Mouse (Mus musculus): ENCODE measurements around the gene Tmem242. TPM values are rescaled to one million over a fixed set of nuclear protein-coding genes. Genes with fewer than 3 reads are reported as not detected.

The Tmem242 gene
- polyA plus RNA-seq, 1 experiment from 2014 or later, result 155 TPM

- H3K36me3 ChIP-seq (replicated peaks; ENCODE audit: control insufficient read depth, insufficient read depth, low read depth, low read length), result no peaks in the 10 kb centered on the region
- no peaks in the 10 kb centered on the region for H3K27me3 ChIP-seq (ENCODE audit: control insufficient read depth, insufficient read depth, low read length)
- no peak overlapping the region for H3K4me2 ChIP-seq (ENCODE audit: low read depth, low read length)
- no peak overlapping the region for H3K9ac ChIP-seq (replicated peaks; ENCODE audit: low read length)
- no peaks in the 10 kb centered on the region for H3K4me1 ChIP-seq (ENCODE audit: control insufficient read depth, insufficient read depth, low read length)
- 76% methylated on average over 4 of the region's 4 CpGs for WGBS
- no peak overlapping the region for H3K27ac ChIP-seq (replicated peaks; ENCODE audit: low read depth, low read length)
- H3K4me3 ChIP-seq (ENCODE audit: low read depth, low read length), result no peak overlapping the region
- ATAC-seq (replicated peaks; ENCODE audit: insufficient number of reproducible peaks, low FRiP score, low TSS enrichment, low read depth) (no peak), DNase-seq (ENCODE audit: low spot score) (no peak)
- H3K9me3 ChIP-seq (replicated peaks; ENCODE audit: control insufficient read depth, low read length), result no peaks in the 10 kb centered on the region
These were observed 69.0 kb downstream of the Tmem242 start for GRCm38 (mm10) chr17:5371032-5371431.

- Histone ChIP-seq H3K9me3 (replicated peaks; ENCODE audit: control insufficient read depth, low read length) (no peaks in the 10 kb centered on the region), H3K9ac (replicated peaks; ENCODE audit: low read length) (no peak overlapping the region), H3K4me3 (ENCODE audit: low read depth, low read length) (no peak overlapping the region), H3K36me3 (replicated peaks; ENCODE audit: control insufficient read depth, insufficient read depth, low read depth, low read length) (no peaks in the 10 kb centered on the region), H3K27ac (replicated peaks; ENCODE audit: low read depth, low read length) (no peak overlapping the region), H3K27me3 (ENCODE audit: control insufficient read depth, insufficient read depth, low read length) (no peaks in the 10 kb centered on the region), H3K4me1 (ENCODE audit: control insufficient read depth, insufficient read depth, low read length) (no peaks in the 10 kb centered on the region), H3K4me2 (ENCODE audit: low read depth, low read length) (no peak overlapping the region)
- DNase-seq (ENCODE audit: low spot score) (no peak), ATAC-seq (replicated peaks; ENCODE audit: insufficient number of reproducible peaks, low FRiP score, low TSS enrichment, low read depth) (no peak)
- 85% methylated on average over 8 of the region's 8 CpGs for WGBS
These were observed 74.1 kb downstream of the Tmem242 start for GRCm38 (mm10) chr17:5365992-5366398.

Small RNAs within 50 kb of the gene (microRNA-seq; reads per million reads assigned to microRNA genes)
- gene Gm22475 (ENCODE audit: borderline number of aligned reads), result not detected

Other genes starting within 250 kb of the Tmem242 start
- not detected in 2 replicates for gene Ldhal6b, start 21.5 kb downstream of the Tmem242 start, polyA plus RNA-seq (2014; fragmentation: Nextera tagmentation; extraction: Ambion mirVana)
- gene Zdhhc14, start 52.3 kb upstream of the Tmem242 start, polyA plus RNA-seq (2014; fragmentation: Nextera tagmentation; extraction: Ambion mirVana), result 2.0 TPM in 2 replicates